Mouse (Mus musculus): ENCODE results near the gene Mrps14. TPM values are rescaled to one million over a fixed set of nuclear protein-coding genes. Genes with fewer than 3 reads are reported as not detected.

The Mrps14 gene
- polyA plus RNA-seq (2014; fragmentation: Nextera tagmentation; extraction: Ambion mirVana), result 254 and 258 TPM in 2 replicates

- peak within 1 kb of the TSS; percentile 85 for H3K9ac ChIP-seq (ENCODE audit: low read length)
- H3K4me3 ChIP-seq (ENCODE audit: low read depth, low read length), result peak within 1 kb of the TSS; percentile 91
- H3K27me3 ChIP-seq (ENCODE audit: control insufficient read depth, insufficient read depth, low read length), result no peaks in the 10 kb centered on the region
- 7% methylated on average over 31 of the region's 31 CpGs for WGBS
- no peaks in the 10 kb centered on the region for H3K4me1 ChIP-seq (ENCODE audit: control insufficient read depth, insufficient read depth, low read length)
- no peaks in the 10 kb centered on the region for H3K9me3 ChIP-seq (ENCODE audit: control insufficient read depth, low read length)
- H3K4me2 ChIP-seq, result peak within 1 kb of the TSS; percentile 79
- ATAC-seq (ENCODE audit: low FRiP score), result peak; percentile 100
- H3K36me3 ChIP-seq (ENCODE audit: control insufficient read depth, insufficient read depth, low read length), result peaks cover 4% of the 10 kb centered on the region; the same call in 1 of the 2 replicates
- peak within 1 kb of the TSS; percentile 60; the same call in 1 of the 2 replicates for H3K27ac ChIP-seq (ENCODE audit: low read depth, low read length)
- DNase-seq (ENCODE audit: low spot score, missing footprints), result peak; percentile 100
Measured at GRCm38 (mm10) chr1:160194529-160195336, at the start of gene Mrps14. Gene Mrps14 (plus strand): TSS chr1:160195215.

DNA sequence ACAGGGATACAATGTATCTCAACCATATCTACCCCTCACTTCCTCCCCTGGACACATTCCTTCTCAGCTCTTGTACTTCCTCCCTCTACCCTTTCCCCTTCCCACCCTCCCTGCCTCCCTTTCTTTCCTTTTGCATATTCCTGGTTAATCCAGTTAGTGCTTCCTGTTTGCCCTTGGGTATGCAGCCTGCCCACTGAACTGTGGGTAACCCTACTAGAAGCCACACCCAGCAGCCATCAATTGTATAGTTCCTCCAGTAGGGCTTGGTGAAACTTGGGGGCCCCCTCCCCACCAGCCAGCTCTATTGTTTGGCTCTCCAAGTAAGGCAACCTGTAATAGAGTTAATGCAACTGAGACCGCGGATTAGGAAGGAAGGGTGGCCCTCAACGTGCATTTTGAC is 49.4 kb upstream of the Mrps14 start:
- Histone ChIP-seq H3K4me1 (ENCODE audit: control insufficient read depth, insufficient read depth, low read length) (no peaks in the 10 kb centered on the region), H3K27me3 (ENCODE audit: control insufficient read depth, insufficient read depth, low read length) (no peaks in the 10 kb centered on the region), H3K4me3 (ENCODE audit: low read depth, low read length) (no peak overlapping the region), H3K27ac (ENCODE audit: low read depth, low read length) (no peak overlapping the region), H3K9ac (ENCODE audit: low read length) (no peak overlapping the region), H3K36me3 (ENCODE audit: control insufficient read depth, insufficient read depth, low read length) (no peaks in the 10 kb centered on the region), H3K9me3 (ENCODE audit: control insufficient read depth, low read length) (no peaks in the 10 kb centered on the region), H3K4me2 (no peak overlapping the region)
- 73% methylated on average over 3 of the region's 3 CpGs for WGBS
- ATAC-seq (ENCODE audit: low FRiP score) (no peak), DNase-seq (ENCODE audit: low spot score, missing footprints) (no peak)

DNA sequence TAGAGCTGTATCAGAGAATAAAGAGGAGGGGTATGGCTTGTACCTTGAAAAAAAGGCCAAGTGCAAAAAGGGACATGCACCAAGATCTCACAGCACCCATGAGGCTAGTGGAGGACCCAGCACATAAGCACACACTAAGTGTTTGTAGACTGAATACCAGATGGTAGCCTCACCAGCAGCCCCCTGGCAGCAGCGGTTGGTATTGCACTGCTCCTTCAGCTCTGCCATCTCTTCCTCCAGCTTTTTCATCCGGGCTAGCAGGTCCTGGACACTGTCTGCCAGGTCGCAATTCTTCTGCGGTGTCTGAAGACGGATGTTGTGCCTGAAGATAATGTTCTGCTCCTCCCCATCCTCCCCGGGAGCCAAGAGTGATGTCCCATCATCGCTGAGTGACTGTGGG is 47.7 kb upstream of the Mrps14 start:
- DNase-seq (ENCODE audit: low spot score, missing footprints), result no peak
- 92% methylated on average over 7 of the region's 7 CpGs for WGBS

DNA sequence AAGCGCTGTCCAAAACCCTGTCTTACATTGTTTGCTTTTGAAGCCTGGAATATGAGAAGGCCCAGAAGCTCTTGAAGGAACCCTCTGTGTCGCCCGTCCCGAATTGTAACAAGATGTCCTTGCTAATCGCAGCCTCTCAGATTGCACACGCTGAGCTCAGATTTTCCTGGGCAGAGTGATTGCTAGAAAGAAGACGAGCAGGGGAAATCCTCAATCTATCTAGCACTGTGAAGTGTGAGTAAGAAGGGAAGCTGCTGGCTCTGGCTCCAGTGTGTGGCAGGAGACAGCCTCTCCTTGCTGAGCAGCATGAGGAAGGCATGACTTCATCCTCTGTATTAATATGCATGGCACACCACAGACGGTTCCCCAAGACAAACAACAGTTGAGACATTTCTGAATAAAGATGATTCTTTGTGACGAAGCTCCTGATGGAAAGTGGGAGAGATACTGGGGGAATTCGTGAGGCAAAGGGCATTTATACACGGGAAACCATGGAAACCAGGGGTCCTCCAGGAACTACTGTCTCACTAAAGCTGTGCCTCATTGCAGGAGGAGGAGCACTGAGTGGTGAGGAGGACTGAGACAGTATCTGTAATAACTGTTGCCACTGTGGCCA is 45.6 kb upstream of the Mrps14 start:
- no peak overlapping the region; the same call in 1 of the 2 replicates for H3K27ac ChIP-seq (ENCODE audit: low read depth, low read length)
- no peak overlapping the region for H3K9ac ChIP-seq (ENCODE audit: low read length)
- no peak overlapping the region for H3K4me2 ChIP-seq

More for the DNA sequence above, 47.7 kb upstream of the Mrps14 start:
- H3K4me3 ChIP-seq (ENCODE audit: low read depth, low read length), result no peak overlapping the region
- no peak overlapping the region for H3K9ac ChIP-seq (ENCODE audit: low read length)
- H3K27me3 ChIP-seq (ENCODE audit: control insufficient read depth, insufficient read depth, low read length), result no peaks in the 10 kb centered on the region
- no peaks in the 10 kb centered on the region for H3K4me1 ChIP-seq (ENCODE audit: control insufficient read depth, insufficient read depth, low read length)
- H3K4me2 ChIP-seq, result no peak overlapping the region
- no peaks in the 10 kb centered on the region for H3K36me3 ChIP-seq (ENCODE audit: control insufficient read depth, insufficient read depth, low read length)
- H3K9me3 ChIP-seq (ENCODE audit: control insufficient read depth, low read length), result no peaks in the 10 kb centered on the region
- no peak overlapping the region for H3K27ac ChIP-seq (ENCODE audit: low read depth, low read length)
- ATAC-seq (ENCODE audit: low FRiP score), result no peak

DNA sequence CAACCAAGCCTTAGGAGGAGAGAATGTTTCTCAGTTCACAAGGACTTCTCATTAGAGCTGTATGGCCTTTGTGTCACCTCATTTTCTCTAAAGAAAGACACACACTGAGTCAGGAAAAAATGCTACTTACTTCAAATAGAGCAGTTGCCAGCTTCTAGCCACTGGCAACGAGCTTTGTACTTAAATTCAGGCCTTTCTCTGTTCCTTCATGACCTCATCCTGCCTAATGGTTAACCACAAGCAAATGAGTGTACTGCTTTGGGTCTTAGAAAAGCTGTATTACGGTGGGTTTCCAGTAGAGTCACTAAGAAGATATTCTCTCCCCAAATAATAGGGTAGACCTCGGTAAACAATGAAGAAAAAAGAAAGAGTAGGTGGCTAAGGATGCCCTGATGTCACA is 44.3 kb upstream of the Mrps14 start:
- DNase-seq (ENCODE audit: low spot score, missing footprints) (no peak), ATAC-seq (ENCODE audit: low FRiP score) (no peak)
- WGBS, result 81% methylated on average over 3 of the region's 3 CpGs
- Histone ChIP-seq H3K4me2 (no peak overlapping the region), H3K36me3 (ENCODE audit: control insufficient read depth, insufficient read depth, low read length) (no peaks in the 10 kb centered on the region), H3K9ac (ENCODE audit: low read length) (no peak overlapping the region), H3K4me3 (ENCODE audit: low read depth, low read length) (no peak overlapping the region), H3K9me3 (ENCODE audit: control insufficient read depth, low read length) (no peaks in the 10 kb centered on the region), H3K27me3 (ENCODE audit: control insufficient read depth, insufficient read depth, low read length) (no peaks in the 10 kb centered on the region), H3K4me1 (ENCODE audit: control insufficient read depth, insufficient read depth, low read length) (no peaks in the 10 kb centered on the region), H3K27ac (ENCODE audit: low read depth, low read length) (no peak overlapping the region)

More for the DNA sequence above, 45.6 kb upstream of the Mrps14 start:
- no peaks in the 10 kb centered on the region for H3K27me3 ChIP-seq (ENCODE audit: control insufficient read depth, insufficient read depth, low read length)
- ATAC-seq (ENCODE audit: low FRiP score), result peak; percentile 78
- no peaks in the 10 kb centered on the region for H3K9me3 ChIP-seq (ENCODE audit: control insufficient read depth, low read length)
- WGBS, result 73% methylated on average over 11 of the region's 11 CpGs
- no peaks in the 10 kb centered on the region for H3K4me1 ChIP-seq (ENCODE audit: control insufficient read depth, insufficient read depth, low read length)
- H3K36me3 ChIP-seq (ENCODE audit: control insufficient read depth, insufficient read depth, low read length), result no peaks in the 10 kb centered on the region
- H3K4me3 ChIP-seq (ENCODE audit: low read depth, low read length), result no peak overlapping the region
- DNase-seq (ENCODE audit: low spot score, missing footprints), result no peak

DNA sequence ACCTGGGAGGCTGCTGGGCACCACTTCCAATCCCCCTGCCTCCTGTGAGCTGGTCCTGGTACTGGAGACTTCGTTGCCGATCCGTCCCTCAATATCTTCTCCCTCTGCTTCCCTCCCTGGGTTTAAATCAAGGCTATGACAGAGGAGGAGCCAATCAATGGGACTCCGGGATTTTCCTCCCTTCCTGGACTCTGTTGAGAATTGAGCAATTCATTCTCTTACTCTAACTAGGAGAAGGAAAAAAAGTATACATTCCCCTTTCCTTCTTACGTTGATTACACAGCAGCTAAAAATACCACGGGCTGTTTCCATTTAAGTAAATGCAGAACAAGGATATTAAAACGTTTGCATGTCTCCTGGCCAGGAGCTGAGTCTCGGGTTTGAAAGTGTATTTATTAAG is 41.5 kb upstream of the Mrps14 start, which contains the start of gene Tnn:
Tnn (minus strand) TSS at position 101 of the 400 bp plus-strand sequence.
- Histone ChIP-seq H3K4me2 (no peak within 1 kb of the TSS), H3K4me3 (ENCODE audit: low read depth, low read length) (no peak within 1 kb of the TSS), H3K4me1 (ENCODE audit: control insufficient read depth, insufficient read depth, low read length) (no peaks in the 10 kb centered on the region), H3K27me3 (ENCODE audit: control insufficient read depth, insufficient read depth, low read length) (no peaks in the 10 kb centered on the region), H3K9ac (ENCODE audit: low read length) (no peak within 1 kb of the TSS), H3K9me3 (ENCODE audit: control insufficient read depth, low read length) (no peaks in the 10 kb centered on the region), H3K27ac (ENCODE audit: low read depth, low read length) (no peak within 1 kb of the TSS), H3K36me3 (ENCODE audit: control insufficient read depth, insufficient read depth, low read length) (no peaks in the 10 kb centered on the region)
- DNase-seq (ENCODE audit: low spot score, missing footprints) (no peak), ATAC-seq (ENCODE audit: low FRiP score) (no peak)
- WGBS, result 77% methylated on average over 8 of the region's 8 CpGs

- no peak overlapping the region for H3K9ac ChIP-seq (ENCODE audit: low read length)
- no peaks in the 10 kb centered on the region for H3K4me1 ChIP-seq (ENCODE audit: control insufficient read depth, insufficient read depth, low read length)
- H3K4me2 ChIP-seq, result no peak overlapping the region
- H3K27ac ChIP-seq (ENCODE audit: low read depth, low read length), result no peak overlapping the region
- ATAC-seq (ENCODE audit: low FRiP score), result no peak
- H3K27me3 ChIP-seq (ENCODE audit: control insufficient read depth, insufficient read depth, low read length), result no peaks in the 10 kb centered on the region
- H3K4me3 ChIP-seq (ENCODE audit: low read depth, low read length), result no peak overlapping the region
- H3K36me3 ChIP-seq (ENCODE audit: control insufficient read depth, insufficient read depth, low read length), result no peaks in the 10 kb centered on the region
- no peak for DNase-seq (ENCODE audit: low spot score, missing footprints)
- H3K9me3 ChIP-seq (ENCODE audit: control insufficient read depth, low read length), result no peaks in the 10 kb centered on the region
- WGBS, result 95% methylated on average over 2 of the region's 2 CpGs
Measured at GRCm38 (mm10) chr1:160158190-160158589, 36.8 kb upstream of the Mrps14 start.

DNA sequence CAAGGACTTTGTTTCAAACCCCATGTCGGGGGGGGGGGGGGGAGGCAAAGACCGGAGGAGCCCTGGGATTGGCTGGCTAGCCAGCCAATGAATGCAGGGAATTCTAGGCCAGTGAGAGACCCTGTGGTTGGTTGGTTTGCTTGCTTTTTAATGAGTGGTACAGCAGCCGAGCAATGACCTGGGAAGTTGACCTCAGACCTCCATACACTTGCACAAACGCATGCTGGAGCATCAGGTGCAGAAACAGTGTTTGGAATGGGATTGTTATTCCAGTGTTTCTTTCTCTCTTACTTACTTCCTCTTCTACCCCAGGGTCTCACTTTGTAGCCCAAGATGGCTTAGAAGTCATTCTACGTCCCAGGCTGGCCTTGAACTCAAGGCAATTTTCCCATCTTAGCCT is 28.4 kb upstream of the Mrps14 start:
- Histone ChIP-seq H3K27ac (ENCODE audit: low read depth, low read length) (no peak overlapping the region), H3K4me3 (ENCODE audit: low read depth, low read length) (no peak overlapping the region), H3K4me1 (ENCODE audit: control insufficient read depth, insufficient read depth, low read length) (no peaks in the 10 kb centered on the region), H3K27me3 (ENCODE audit: control insufficient read depth, insufficient read depth, low read length) (no peaks in the 10 kb centered on the region), H3K4me2 (no peak overlapping the region), H3K9ac (ENCODE audit: low read length) (no peak overlapping the region), H3K9me3 (ENCODE audit: control insufficient read depth, low read length) (no peaks in the 10 kb centered on the region), H3K36me3 (ENCODE audit: control insufficient read depth, insufficient read depth, low read length) (no peaks in the 10 kb centered on the region)
- DNase-seq (ENCODE audit: low spot score, missing footprints) (no peak), ATAC-seq (ENCODE audit: low FRiP score) (no peak)
- 63% methylated on average over 3 of the region's 5 CpGs for whole genome bisulfite sequencing

DNA sequence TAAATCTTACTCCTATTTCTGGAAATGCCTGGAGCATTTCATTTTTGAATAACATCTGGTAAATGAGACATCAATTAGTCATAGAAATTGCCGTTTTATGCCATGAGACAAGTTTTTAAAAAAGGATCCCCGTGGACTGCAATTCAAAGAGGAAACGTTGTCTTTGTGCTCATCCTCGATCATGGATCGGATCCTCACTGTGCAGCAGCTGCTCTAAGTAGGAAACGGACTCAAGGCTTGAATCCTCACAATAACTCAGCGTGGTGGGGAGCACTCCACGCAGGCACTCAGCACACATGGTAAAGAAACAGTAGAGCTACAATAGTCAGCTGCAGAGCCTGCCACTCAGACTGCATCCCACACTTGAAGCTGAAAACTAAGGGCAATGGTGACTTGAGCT is 18.1 kb upstream of the Mrps14 start:
- Histone ChIP-seq H3K4me1 (ENCODE audit: control insufficient read depth, insufficient read depth, low read length) (no peaks in the 10 kb centered on the region), H3K9ac (ENCODE audit: low read length) (no peak overlapping the region), H3K4me2 (no peak overlapping the region), H3K36me3 (ENCODE audit: control insufficient read depth, insufficient read depth, low read length) (no peaks in the 10 kb centered on the region), H3K27ac (ENCODE audit: low read depth, low read length) (no peak overlapping the region), H3K4me3 (ENCODE audit: low read depth, low read length) (no peak overlapping the region), H3K27me3 (ENCODE audit: control insufficient read depth, insufficient read depth, low read length) (no peaks in the 10 kb centered on the region), H3K9me3 (ENCODE audit: control insufficient read depth, low read length) (no peaks in the 10 kb centered on the region)
- 74% methylated on average over 8 of the region's 8 CpGs for WGBS
- ATAC-seq (ENCODE audit: low FRiP score) (no peak), DNase-seq (ENCODE audit: low spot score, missing footprints) (no peak)

Measured in midbrain, embryonic 11.5 days (tissue).